ENCODE assay signal across 8 mouse cellular contexts in the genomic region with DNA sequence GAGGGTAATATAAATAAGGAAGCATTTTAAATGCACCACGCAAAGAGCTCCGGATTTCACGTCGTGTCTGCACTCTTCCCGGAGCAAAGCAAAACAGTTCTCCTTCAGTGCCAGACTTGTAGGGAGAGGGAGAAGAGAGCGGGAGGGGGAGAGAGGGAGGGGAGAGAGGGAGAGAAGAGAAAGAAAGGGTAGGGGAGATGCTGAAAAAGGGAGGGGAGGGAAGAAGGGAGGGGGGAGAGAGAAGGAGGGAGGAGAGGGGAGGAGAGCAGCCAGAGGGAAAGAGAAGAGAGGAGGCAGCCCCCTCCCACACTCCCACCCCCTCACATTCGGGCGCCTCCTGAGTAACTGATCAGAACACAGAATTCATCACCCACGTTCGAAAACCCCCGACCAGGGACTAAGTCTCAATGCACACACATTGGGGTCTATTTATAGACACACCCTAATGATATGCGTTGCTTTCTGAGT.
DNase-seq lines count a peak whose midpoint lies in the region; ATAC-seq lines count a peak whose summit lies in the region.

No protein-coding gene starts in this region.

- H3K4me2 ChIP-seq in kidney, embryonic 16.5 days (replicated peaks; ENCODE audit: low read depth, low read length) = peak overlapping the region; percentile 33
- peak overlapping the region; percentile 62 for H3K4me2 ChIP-seq in hindbrain, embryonic 15.5 days

- peaks cover 18% of the 10 kb centered on the region for H3K4me1 ChIP-seq in kidney, embryonic 16.5 days (ENCODE audit: insufficient read depth, low read length)
- H3K4me1 ChIP-seq in hindbrain, embryonic 15.5 days (replicated peaks) = peaks cover 51% of the 10 kb centered on the region

- H3K4me3 ChIP-seq in kidney, embryonic 16.5 days (ENCODE audit: low read length) = peak overlapping the region; percentile 9; the same call in 1 of the 2 replicates
- peak overlapping the region; percentile 43 for H3K4me3 ChIP-seq in hindbrain, embryonic 15.5 days

- peaks cover 37% of the 10 kb centered on the region for H3K27me3 ChIP-seq in kidney, embryonic 16.5 days (ENCODE audit: insufficient read depth, low read length)
- no peaks in the 10 kb centered on the region for H3K27me3 ChIP-seq in hindbrain, embryonic 15.5 days

- H3K27ac ChIP-seq in kidney, embryonic 16.5 days (ENCODE audit: low read length) = no peak overlapping the region
- peak overlapping the region; percentile 81 for H3K27ac ChIP-seq in hindbrain, embryonic 15.5 days (replicated peaks)

- H3K9me3 ChIP-seq in kidney, embryonic 16.5 days (ENCODE audit: low read length) = no peaks in the 10 kb centered on the region
- H3K9me3 ChIP-seq in hindbrain, embryonic 15.5 days = no peaks in the 10 kb centered on the region

- DNase-seq in kidney, postnatal 10 days = no peak
- DNase-seq in embryo, embryonic 9.5 days (ENCODE audit: extremely low spot score) = peak; percentile 52
- DNase-seq in neural tube, embryonic 10.5 days (ENCODE audit: extremely low spot score, low spot score) = peak; percentile 44
- DNase-seq in thymus, postnatal 25 days = no peak
- DNase-seq in layer of hippocampus, adult 9-10 months (ENCODE audit: low spot score) = no peak
- no peak for DNase-seq in spleen, adult 12 weeks (ENCODE audit: low spot score)

- ATAC-seq in kidney, embryonic 16.5 days (ENCODE audit: low FRiP score, low TSS enrichment) = no peak
- peak; percentile 64 for ATAC-seq in hindbrain, embryonic 15.5 days (ENCODE audit: low FRiP score, low read depth)

- no peak overlapping the region for H3K9ac ChIP-seq in kidney, embryonic 16.5 days (replicated peaks; ENCODE audit: low read length)
- H3K9ac ChIP-seq in hindbrain, embryonic 15.5 days = peak overlapping the region; percentile 36

- no peaks in the 10 kb centered on the region for H3K36me3 ChIP-seq in kidney, embryonic 16.5 days (ENCODE audit: insufficient read depth, low read length)
- H3K36me3 ChIP-seq in hindbrain, embryonic 15.5 days = no peaks in the 10 kb centered on the region

- 3% methylated on average over 12 of the region's 12 CpGs for WGBS in kidney, embryonic 16.5 days
- 0% methylated on average over 11 of the region's 12 CpGs for WGBS in hindbrain, embryonic 15.5 days

Comparison
In these comparisons a context has a peak if more than half of its experiments do, and no peak if none do; other contexts are left out.
1. DNase-seq: peak in embryo, embryonic 9.5 days (single experiment) and neural tube, embryonic 10.5 days (single experiment); none in kidney, postnatal 10 days (single experiment), thymus, postnatal 25 days (single experiment), layer of hippocampus, adult 9-10 months (single experiment) and spleen, adult 12 weeks (single experiment).